Mouse (Mus musculus): ENCODE data around the gene Kansl3. TPM values are rescaled to one million over a fixed set of nuclear protein-coding genes. Genes with fewer than 3 reads are reported as not detected.

The Kansl3 gene
- polyA plus RNA-seq (2015; fragmentation: Nextera tagmentation; extraction: Ambion mirVana) = 50.6 and 51.0 TPM in 2 replicates

DNA sequence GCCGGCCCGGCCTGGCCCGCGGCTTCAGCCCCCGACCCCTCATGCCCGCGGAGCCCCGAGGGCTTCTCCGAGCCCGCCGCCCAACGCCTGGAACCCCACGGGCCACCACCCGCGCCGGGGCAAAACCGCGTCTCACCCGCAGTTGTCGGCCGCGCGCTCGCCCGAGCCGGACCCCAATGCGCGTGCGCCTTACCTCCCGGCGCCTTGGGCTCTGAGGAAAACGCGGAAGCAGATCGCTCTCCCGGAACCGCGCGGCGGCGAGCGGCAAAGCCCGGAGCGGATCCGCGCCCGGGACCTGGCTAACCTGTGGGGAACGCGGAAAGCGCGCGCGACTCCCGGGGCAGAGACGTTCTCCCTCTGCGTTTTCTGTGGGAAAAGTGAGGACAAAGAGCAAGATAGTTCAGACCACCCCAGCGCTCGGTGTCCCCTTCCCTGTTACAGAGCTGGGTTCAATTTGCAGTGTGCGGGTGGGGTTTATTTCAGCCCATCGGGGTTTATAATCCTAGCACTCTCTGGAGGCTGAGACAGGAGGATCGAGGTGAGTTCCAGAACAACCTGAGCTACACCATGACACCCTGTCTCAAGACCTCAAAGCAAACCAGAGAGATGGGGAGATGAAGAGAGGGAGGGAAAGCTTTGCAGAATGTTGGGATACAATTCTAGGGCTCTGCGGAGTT lies at the start of gene Kansl3:
Kansl3 (minus strand) TSS at position 213 of the 677 bp plus-strand sequence.
- peak; percentile 88 for ATAC-seq (ENCODE audit: insufficient number of reproducible peaks, insufficient read depth, low FRiP score, low TSS enrichment, low read depth)
- Histone ChIP-seq H3K9me3 (no peaks in the 10 kb centered on the region), H3K4me1 (peaks cover 11% of the 10 kb centered on the region), H3K36me3 (peaks cover 25% of the 10 kb centered on the region), H3K4me3 (peak within 1 kb of the TSS; percentile 86), H3K9ac (peak within 1 kb of the TSS; percentile 95), H3K27me3 (no peaks in the 10 kb centered on the region), H3K27ac (peak within 1 kb of the TSS; percentile 88), H3K4me2 (peak within 1 kb of the TSS; percentile 78)
- 3% methylated on average over 61 of the region's 61 CpGs for WGBS

DNA sequence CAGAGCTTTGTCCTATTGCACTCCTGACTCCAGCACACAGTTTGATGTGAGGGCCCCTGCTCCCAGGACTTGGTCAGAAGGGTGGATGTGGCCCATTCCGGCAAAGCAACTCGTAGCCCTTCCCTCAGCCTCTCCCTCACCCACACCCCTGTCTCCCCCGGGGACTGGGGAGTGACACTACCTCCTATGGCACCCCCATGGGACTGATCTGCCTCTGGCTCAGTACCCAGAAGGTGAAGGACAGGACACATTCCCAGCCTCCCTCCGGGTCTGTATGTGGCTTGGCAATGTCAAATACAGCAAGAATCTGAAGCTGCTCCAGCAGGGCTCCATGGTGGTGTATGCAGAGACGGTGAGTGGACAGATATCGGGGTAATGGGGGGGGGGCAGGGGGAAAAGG lies 35.5 kb upstream of the Kansl3 start:
- H3K4me1 ChIP-seq = no peaks in the 10 kb centered on the region
- ATAC-seq (ENCODE audit: insufficient number of reproducible peaks, insufficient read depth, low FRiP score, low TSS enrichment, low read depth) = no peak
- H3K27me3 ChIP-seq = no peaks in the 10 kb centered on the region
- no peak overlapping the region for H3K4me3 ChIP-seq
- H3K9ac ChIP-seq = no peak overlapping the region
- 78% methylated on average over 6 of the region's 6 CpGs for WGBS
- no peak overlapping the region for H3K27ac ChIP-seq
- H3K9me3 ChIP-seq = no peaks in the 10 kb centered on the region
- no peak overlapping the region for H3K4me2 ChIP-seq
- no peaks in the 10 kb centered on the region for H3K36me3 ChIP-seq

DNA sequence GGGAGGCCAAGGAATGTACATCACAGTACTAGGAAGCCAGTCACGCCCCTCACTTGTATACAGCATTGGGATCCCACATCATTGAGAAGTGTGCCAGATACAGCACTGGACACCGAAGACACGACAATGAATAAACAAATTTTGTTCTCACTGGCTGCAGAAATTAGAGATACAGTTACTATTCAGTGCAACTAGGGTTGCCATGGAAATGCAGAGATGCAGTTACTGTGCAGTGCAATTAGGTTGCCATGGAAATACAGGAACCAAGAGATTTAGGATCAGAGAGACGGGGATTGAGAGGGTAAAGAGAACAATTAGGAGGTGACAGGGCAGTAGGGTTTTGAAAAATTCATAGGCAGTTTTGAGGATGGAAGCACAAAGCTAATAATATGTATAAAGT lies 32.5 kb upstream of the Kansl3 start:
- Histone ChIP-seq H3K4me3 (no peak overlapping the region), H3K9ac (no peak overlapping the region), H3K9me3 (no peaks in the 10 kb centered on the region), H3K36me3 (no peaks in the 10 kb centered on the region), H3K4me2 (no peak overlapping the region), H3K27me3 (no peaks in the 10 kb centered on the region), H3K4me1 (no peaks in the 10 kb centered on the region), H3K27ac (no peak overlapping the region)
- WGBS = 60% methylated on average over 4 of the region's 4 CpGs
- ATAC-seq (ENCODE audit: insufficient number of reproducible peaks, insufficient read depth, low FRiP score, low TSS enrichment, low read depth) = no peak

DNA sequence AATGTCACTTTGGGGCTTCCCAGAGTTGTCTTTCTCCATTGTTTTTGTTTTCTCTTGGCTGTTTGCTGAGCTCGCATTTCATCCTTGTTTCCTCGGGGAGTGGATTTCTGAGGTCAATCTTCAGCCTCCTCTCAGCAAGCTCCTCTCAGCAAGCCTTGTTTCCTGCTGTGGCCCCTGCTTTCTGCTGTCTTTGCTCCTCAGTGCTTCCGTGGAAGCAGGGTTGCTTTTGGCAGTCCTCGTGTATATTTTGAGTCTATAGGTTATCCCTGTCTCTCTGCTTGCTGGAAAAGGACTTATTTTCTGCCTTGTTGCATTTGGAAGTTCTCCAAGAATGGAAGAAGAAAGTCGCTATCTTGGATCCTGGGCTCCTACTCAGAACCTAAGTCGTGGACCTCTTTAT lies 28.1 kb upstream of the Kansl3 start:
- Histone ChIP-seq H3K4me3 (no peak overlapping the region), H3K4me1 (no peaks in the 10 kb centered on the region), H3K9ac (no peak overlapping the region), H3K36me3 (no peaks in the 10 kb centered on the region), H3K9me3 (no peaks in the 10 kb centered on the region), H3K4me2 (no peak overlapping the region), H3K27ac (peak overlapping the region; percentile 8; the same call in 1 of the 2 replicates), H3K27me3 (no peaks in the 10 kb centered on the region)
- ATAC-seq (ENCODE audit: insufficient number of reproducible peaks, insufficient read depth, low FRiP score, low TSS enrichment, low read depth) = no peak
- WGBS = 18% methylated on average over 6 of the region's 6 CpGs

DNA sequence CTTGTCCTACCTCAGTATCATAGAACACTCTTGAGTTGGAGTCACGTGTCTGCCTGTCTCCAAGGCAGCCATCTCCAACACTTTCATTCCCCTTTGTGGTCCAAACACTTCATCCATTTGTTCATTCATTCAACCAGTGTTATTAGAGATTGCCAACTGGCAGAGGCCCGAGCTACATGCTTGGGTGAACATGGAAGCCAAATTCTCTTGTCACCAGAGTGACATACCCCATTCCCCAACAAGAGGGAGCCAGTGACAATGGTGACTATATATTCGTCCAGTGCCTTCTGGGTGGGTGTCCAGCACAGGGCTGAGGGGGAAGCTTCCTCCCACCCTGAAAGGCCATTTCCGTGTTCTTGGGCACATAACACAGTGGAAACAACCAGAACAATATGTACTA lies 10.6 kb upstream of the Kansl3 start:
- no peak overlapping the region for H3K4me2 ChIP-seq
- no peak for ATAC-seq (ENCODE audit: insufficient number of reproducible peaks, insufficient read depth, low FRiP score, low TSS enrichment, low read depth)
- no peaks in the 10 kb centered on the region for H3K9me3 ChIP-seq
- no peaks in the 10 kb centered on the region for H3K36me3 ChIP-seq
- WGBS = 74% methylated on average over 4 of the region's 4 CpGs
- H3K9ac ChIP-seq = no peak overlapping the region
- H3K27ac ChIP-seq = no peak overlapping the region
- H3K27me3 ChIP-seq = no peaks in the 10 kb centered on the region
- H3K4me3 ChIP-seq = no peak overlapping the region
- 0 out of 2 replicates have a peak, but pooled peaks cover 2% of the 10 kb centered on the region for H3K4me1 ChIP-seq

DNA sequence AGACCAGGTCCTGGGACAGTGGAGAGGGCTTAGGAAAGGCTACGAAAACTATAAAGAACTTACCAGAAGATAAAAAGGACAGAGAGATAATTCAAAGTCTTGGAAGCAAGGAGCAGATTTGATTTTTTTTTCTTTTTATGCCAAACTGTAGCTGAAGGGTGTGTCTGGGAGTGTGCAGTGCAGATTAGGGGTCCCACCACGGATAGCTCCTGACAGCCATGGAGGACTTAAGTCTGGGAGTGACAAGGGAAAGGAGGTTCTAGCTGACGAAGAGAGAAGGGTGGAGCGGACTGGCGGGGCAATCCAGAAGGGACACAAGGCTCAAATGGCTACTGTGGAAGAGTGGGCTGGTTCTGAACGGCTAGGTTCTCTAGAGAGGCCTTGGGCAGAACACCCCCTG lies 9.9 kb upstream of the Kansl3 start:
- Histone ChIP-seq H3K36me3 (no peaks in the 10 kb centered on the region), H3K27ac (no peak overlapping the region), H3K9me3 (no peaks in the 10 kb centered on the region), H3K4me1 (no peaks in the 10 kb centered on the region), H3K27me3 (no peaks in the 10 kb centered on the region), H3K4me3 (no peak overlapping the region), H3K4me2 (no peak overlapping the region), H3K9ac (no peak overlapping the region)
- 76% methylated on average over 6 of the region's 6 CpGs for WGBS
- ATAC-seq (ENCODE audit: insufficient number of reproducible peaks, insufficient read depth, low FRiP score, low TSS enrichment, low read depth) = no peak

DNA sequence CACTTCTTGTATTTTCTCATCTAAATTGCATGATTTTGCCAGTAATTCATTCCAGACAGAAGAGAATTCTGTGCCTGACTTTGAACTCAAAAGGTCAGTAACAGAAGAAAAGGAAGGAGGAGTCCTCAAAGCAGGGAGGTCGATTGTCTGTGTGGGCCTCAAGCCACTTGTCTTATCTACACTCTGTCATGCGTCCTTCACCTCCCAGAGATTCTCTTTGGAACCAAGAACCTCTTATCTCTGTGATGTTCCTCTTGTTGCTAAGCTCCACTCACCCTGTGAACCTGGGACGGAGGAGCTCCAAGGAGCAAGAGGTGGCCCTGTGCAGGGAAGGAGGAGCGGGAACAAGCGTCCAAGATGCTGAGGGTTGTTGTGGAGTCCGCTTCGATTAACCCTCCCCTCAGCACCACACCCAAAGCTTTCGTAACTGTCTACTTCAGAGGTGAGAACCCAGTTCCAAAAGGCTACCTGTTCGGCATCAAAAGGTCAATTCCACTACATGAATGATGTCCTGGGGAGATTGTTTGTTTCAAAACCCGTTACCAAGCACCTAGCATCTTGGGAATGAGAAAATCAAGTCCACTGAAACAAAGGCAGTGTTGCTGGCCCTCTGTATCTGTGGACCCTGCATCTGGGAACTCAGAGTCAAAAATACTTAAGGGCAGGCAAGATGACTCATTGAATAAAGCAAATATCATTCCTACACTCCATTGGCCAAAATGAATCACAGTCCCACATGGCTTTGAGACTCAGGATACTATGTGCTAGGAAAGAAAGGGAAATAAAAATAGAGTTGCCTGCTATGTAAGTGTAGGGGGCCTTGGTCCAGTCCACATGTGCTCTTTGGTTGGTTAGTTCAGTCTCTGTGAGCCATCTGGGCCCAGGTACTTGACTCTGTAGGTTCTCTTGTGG lies 3.2 kb upstream of the Kansl3 start, which contains the start of gene Fer1l5:
Fer1l5 (plus strand) TSS at position 358 of the 912 bp plus-strand sequence.
- no peak within 1 kb of the TSS for H3K27ac ChIP-seq
- H3K27me3 ChIP-seq = no peaks in the 10 kb centered on the region
- H3K4me1 ChIP-seq = peaks cover 10% of the 10 kb centered on the region
- H3K9me3 ChIP-seq = no peaks in the 10 kb centered on the region
- no peak within 1 kb of the TSS for H3K4me2 ChIP-seq
- no peak for ATAC-seq (ENCODE audit: insufficient number of reproducible peaks, insufficient read depth, low FRiP score, low TSS enrichment, low read depth)
- WGBS = 83% methylated on average over 10 of the region's 10 CpGs
- H3K36me3 ChIP-seq = no peaks in the 10 kb centered on the region
- H3K4me3 ChIP-seq = no peak within 1 kb of the TSS
- no peak within 1 kb of the TSS for H3K9ac ChIP-seq

DNA sequence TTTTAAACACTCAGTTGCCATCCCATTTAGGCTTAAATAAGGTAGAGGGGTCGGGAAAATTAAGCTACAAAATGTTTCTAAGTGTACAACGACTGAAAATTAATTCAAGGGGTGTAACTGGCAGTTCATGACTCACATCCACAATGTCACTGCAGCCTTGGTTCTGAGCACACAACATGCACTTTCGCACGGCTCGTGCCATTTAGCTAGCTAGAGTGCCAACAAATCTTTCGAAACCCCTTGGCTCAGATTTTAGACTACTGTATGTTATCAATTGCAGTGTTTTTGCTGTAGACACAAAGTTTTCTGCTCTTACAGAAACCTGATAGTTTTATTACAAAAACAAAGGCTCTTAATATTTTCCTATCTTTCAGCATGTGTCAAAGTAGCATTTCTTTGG lies 1.9 kb upstream of the Kansl3 start:
- Histone ChIP-seq H3K9ac (no peak overlapping the region), H3K36me3 (peaks cover 8% of the 10 kb centered on the region), H3K27me3 (no peaks in the 10 kb centered on the region), H3K27ac (no peak overlapping the region), H3K4me1 (peaks cover 11% of the 10 kb centered on the region), H3K9me3 (no peaks in the 10 kb centered on the region), H3K4me3 (no peak overlapping the region), H3K4me2 (no peak overlapping the region)
- 81% methylated on average over 6 of the region's 6 CpGs for WGBS
- no peak for ATAC-seq (ENCODE audit: insufficient number of reproducible peaks, insufficient read depth, low FRiP score, low TSS enrichment, low read depth)

DNA sequence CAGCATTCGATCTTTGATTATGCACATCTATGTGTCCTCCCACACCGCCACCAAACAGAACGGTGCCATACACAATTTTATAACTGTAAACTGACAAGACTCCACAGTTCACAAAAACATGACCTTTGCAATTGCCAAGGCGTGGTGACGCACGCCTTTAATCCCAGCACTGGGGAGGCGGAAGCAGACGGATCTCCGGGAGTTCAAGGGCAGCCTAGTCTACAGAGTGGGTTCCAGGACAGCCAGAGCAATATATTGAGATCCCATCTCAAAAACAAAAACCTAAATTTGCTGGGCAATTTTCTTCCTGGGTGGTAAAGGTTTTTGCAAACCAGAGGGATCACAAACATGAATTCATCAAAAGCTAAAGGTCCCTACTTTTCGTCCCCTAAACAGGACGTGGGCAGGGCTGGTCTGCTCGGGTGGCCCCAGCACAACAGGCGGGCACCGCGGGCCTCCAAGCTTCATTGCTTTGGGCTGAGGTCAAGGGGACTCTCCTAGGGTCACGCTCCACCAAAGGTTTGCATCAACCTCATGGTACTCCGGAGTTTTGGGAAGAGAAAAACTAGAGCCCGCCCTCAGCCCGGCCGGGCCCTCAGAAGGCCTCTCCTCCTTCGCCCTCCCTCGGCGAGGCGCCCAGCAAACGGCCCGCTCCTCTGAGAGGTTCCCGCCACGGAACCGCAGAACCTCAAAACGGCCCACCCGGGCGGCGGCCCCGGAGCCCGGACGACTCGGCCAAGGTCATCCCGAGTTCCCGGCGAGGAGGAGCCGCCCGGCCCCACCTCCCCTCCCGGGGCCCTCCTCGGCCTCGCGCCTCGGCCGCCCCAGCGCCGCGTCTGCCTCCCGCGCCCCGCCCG lies 641 bp downstream of the Kansl3 start:
- Histone ChIP-seq H3K4me3 (peak overlapping the region; percentile 86), H3K27me3 (no peaks in the 10 kb centered on the region), H3K27ac (peak overlapping the region; percentile 88), H3K9me3 (no peaks in the 10 kb centered on the region), H3K9ac (peak overlapping the region; percentile 95), H3K4me1 (peaks cover 11% of the 10 kb centered on the region), H3K4me2 (peak overlapping the region; percentile 78), H3K36me3 (peaks cover 33% of the 10 kb centered on the region)
- 5% methylated on average over 53 of the region's 55 CpGs for WGBS
- ATAC-seq (ENCODE audit: insufficient number of reproducible peaks, insufficient read depth, low FRiP score, low TSS enrichment, low read depth) = peak; percentile 82

DNA sequence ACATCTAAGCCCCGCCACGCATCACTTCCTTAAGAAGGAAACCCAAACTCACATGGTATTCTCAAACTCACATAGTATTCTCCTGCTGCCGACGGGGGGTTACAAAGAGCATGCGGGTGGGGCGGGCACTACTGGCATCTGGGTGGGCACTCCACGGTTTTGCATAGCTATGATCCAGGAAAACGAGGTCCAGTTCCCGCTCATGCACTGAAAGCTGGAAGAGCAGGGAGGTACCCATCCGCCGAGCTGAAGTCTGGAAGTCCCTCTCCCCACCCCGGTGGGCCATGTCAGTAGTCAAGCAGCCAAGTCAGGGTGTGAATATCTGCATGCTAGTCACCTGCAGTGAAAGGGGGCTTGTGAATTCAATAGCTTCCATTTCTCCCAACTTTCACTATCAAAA lies 1.3 kb downstream of the Kansl3 start:
- Histone ChIP-seq H3K36me3 (peaks cover 37% of the 10 kb centered on the region), H3K4me3 (peak overlapping the region; percentile 86), H3K9me3 (no peaks in the 10 kb centered on the region), H3K27ac (no peak overlapping the region), H3K9ac (peak overlapping the region; percentile 95), H3K4me2 (peak overlapping the region; percentile 78), H3K4me1 (peaks cover 11% of the 10 kb centered on the region), H3K27me3 (no peaks in the 10 kb centered on the region)
- 56% methylated on average over 12 of the region's 12 CpGs for WGBS
- ATAC-seq (ENCODE audit: insufficient number of reproducible peaks, insufficient read depth, low FRiP score, low TSS enrichment, low read depth) = no peak

DNA sequence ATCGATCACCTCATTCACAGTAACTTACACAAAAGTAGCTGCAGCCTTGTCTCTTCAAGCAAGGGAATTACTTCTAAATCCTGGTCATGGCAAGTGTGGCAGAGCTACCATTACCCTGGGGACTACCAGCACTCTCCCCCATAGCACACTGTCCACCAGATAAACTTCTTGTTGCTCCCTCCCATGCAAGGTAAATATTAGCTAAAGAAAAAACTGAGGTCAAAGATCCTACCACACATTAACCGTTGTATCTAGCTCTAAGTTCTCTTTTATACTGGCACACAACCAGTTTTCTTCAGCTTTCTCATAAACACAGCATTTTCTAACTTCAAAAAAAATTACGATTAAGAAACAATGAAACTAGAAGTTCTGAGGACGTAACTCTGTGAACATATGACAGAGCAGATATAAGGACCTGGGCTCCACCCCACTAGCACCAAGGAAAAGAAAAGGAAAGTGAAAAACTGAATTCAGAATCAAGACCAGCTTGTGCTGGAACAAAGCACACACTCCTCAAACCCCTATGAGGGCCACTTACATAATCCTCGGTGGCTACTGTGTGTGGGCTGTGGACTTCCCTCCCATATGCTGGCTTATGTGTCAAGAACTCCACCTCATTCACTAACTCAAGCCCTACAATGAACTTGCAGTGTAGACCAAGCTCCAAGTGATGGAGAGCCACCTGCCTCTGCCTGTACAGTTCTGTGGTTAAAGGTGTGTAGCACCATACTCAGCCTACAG lies 11.9 kb downstream of the Kansl3 start:
- no peak overlapping the region for H3K4me3 ChIP-seq
- WGBS = 92% methylated on average over 5 of the region's 5 CpGs
- ATAC-seq (ENCODE audit: insufficient number of reproducible peaks, insufficient read depth, low FRiP score, low TSS enrichment, low read depth) = no peak
- no peaks in the 10 kb centered on the region for H3K9me3 ChIP-seq
- H3K36me3 ChIP-seq = peaks cover 74% of the 10 kb centered on the region
- no peaks in the 10 kb centered on the region for H3K4me1 ChIP-seq
- no peaks in the 10 kb centered on the region for H3K27me3 ChIP-seq
- no peak overlapping the region for H3K27ac ChIP-seq
- H3K9ac ChIP-seq = no peak overlapping the region
- no peak overlapping the region for H3K4me2 ChIP-seq
